Mouse (Mus musculus) CH12.LX (cell line): ENCODE results near the gene Plch1. TPM values are rescaled to one million over a fixed set of nuclear protein-coding genes. Genes with fewer than 3 reads are reported as not detected.

Source experiments
- DNase-seq: peaks from one replicate; pipeline ENCODE4 v3.0.0-alpha.2; 2013; ENCODE audit errors: extremely low read depth
- H3K27ac ChIP-seq: 2 replicates; pipeline ENCODE4 v1.5.1; 2012; ENCODE audit warnings: low read depth, mild to moderate bottlenecking, control low read depth, moderate library complexity; ENCODE audit not compliant: insufficient read depth
- H3K27me3 ChIP-seq: replicated peaks from 2 replicates; pipeline ENCODE3; 2012; ENCODE audit warnings: inconsistent platforms
- H3K36me3 ChIP-seq, 2 experiments: replicated peaks in 1 of 2; 2 replicates each; pipeline versions ENCODE3 to v1.6.1; 2012; ENCODE audit warnings: inconsistent platforms in 1 of 2, low read length in 1 of 2, mild to moderate bottlenecking in 1 of 2, mixed read lengths in 1 of 2, moderate library complexity in 1 of 2; ENCODE audit not compliant: control insufficient read depth in 1 of 2, insufficient read depth in 1 of 2
- H3K4me1 ChIP-seq, 2 experiments: 2 replicates each; pipeline ENCODE4 v1.6.1; 2012; ENCODE audit warnings: inconsistent platforms in 1 of 2, moderate library complexity in 1 of 2; ENCODE audit not compliant: insufficient read depth in 2 of 2, control insufficient read depth in 1 of 2
- H3K4me2 ChIP-seq: 2 replicates; pipeline ENCODE4 v1.6.1; 2012; ENCODE audit warnings: low read depth, mild to moderate bottlenecking, control low read depth; ENCODE audit not compliant: poor library complexity, insufficient read depth, severe bottlenecking
- H3K4me3 ChIP-seq, 3 experiments: fragments of 150-350 bp in 1 of 3; sonication (generic) in 1 of 3; replicated peaks in 1 of 3; 2 replicates each; pipeline versions ENCODE3 to v1.5.1; 2011 to 2012; ENCODE audit warnings: low read depth in 2 of 3, low read length in 2 of 3, mild to moderate bottlenecking in 2 of 3, moderate library complexity in 2 of 3, control low read depth in 1 of 3, improper control_type of control experiment in 1 of 3, inconsistent platforms in 1 of 3, mixed read lengths in 1 of 3; ENCODE audit not compliant: poor library complexity in 1 of 3
- H3K79me2 ChIP-seq: replicated peaks from 2 replicates; pipeline ENCODE4 v1.6.1; 2012; ENCODE audit warnings: mild to moderate bottlenecking, moderate library complexity; ENCODE audit not compliant: control insufficient read depth, poor library complexity, insufficient read depth, severe bottlenecking; ENCODE audit errors: extremely low read depth
- H3K9ac ChIP-seq: 2 replicates; pipeline ENCODE4 v1.6.1; 2012; ENCODE audit warnings: low read depth, mild to moderate bottlenecking, control low read depth, moderate library complexity; ENCODE audit not compliant: insufficient read depth
- H3K9me3 ChIP-seq: replicated peaks from 2 replicates; pipeline ENCODE3; 2012; ENCODE audit warnings: low read length, inconsistent platforms, mixed read lengths
- BHLHE40 ChIP-seq: IDR thresholded peaks from 2 replicates; pipeline ENCODE4 v1.6.1; 2011; ENCODE audit warnings: mild to moderate bottlenecking, low read depth, low read length, improper control_type of control experiment
- CHD1 ChIP-seq: IDR thresholded peaks from 2 replicates; pipeline ENCODE4 v1.6.1; 2012; ENCODE audit warnings: low read depth, low read length, improper control_type of control experiment, inconsistent platforms
- CTCF ChIP-seq, 2 experiments: IDR thresholded peaks in 1 of 2; conservative IDR thresholded peaks in 1 of 2; 2 replicates each; pipeline ENCODE4 v1.5.1; 2011 to 2012; ENCODE audit warnings: low read depth in 2 of 2, low read length in 2 of 2, improper control_type of control experiment in 1 of 2, inconsistent platforms in 1 of 2, mild to moderate bottlenecking in 1 of 2, moderate library complexity in 1 of 2
- E2F4 ChIP-seq: IDR thresholded peaks from 2 replicates; pipeline ENCODE4 v1.6.1; 2011; ENCODE audit warnings: low read depth, low read length, improper control_type of control experiment; ENCODE audit not compliant: insufficient replicate concordance
- ELF1 ChIP-seq: IDR thresholded peaks from 2 replicates; pipeline ENCODE4 v1.6.1; 2014; ENCODE audit warnings: low read depth, mild to moderate bottlenecking, inconsistent platforms, low read length, improper control_type of control experiment
- ETS1 ChIP-seq: conservative IDR thresholded peaks from 2 replicates; pipeline ENCODE4 v1.6.1; 2012; ENCODE audit warnings: low read depth, mild to moderate bottlenecking, inconsistent platforms, low read length, improper control_type of control experiment, moderate library complexity
- JUN ChIP-seq: IDR thresholded peaks from 2 replicates; pipeline ENCODE4 v1.6.1; 2011; ENCODE audit warnings: low read depth, mild to moderate bottlenecking, low read length, improper control_type of control experiment, moderate library complexity; ENCODE audit not compliant: insufficient read depth
- MAX ChIP-seq: IDR thresholded peaks from 2 replicates; pipeline ENCODE4 v1.6.1; 2011; ENCODE audit warnings: low read length, improper control_type of control experiment
- MAZ ChIP-seq: IDR thresholded peaks from 2 replicates; pipeline ENCODE4 v1.6.1; 2012; ENCODE audit warnings: low read depth, mild to moderate bottlenecking, inconsistent platforms, low read length, improper control_type of control experiment, moderate library complexity
- MEF2A ChIP-seq: IDR thresholded peaks from 2 replicates; pipeline ENCODE4 v1.6.1; 2014; ENCODE audit warnings: low read depth, mild to moderate bottlenecking, inconsistent platforms, low read length, improper control_type of control experiment, borderline replicate concordance
- MXI1 ChIP-seq: IDR thresholded peaks from 2 replicates; pipeline ENCODE4 v1.6.1; 2011; ENCODE audit warnings: mild to moderate bottlenecking, low read depth, low read length, improper control_type of control experiment
- NRF1 ChIP-seq: IDR thresholded peaks from 2 replicates; pipeline ENCODE4 v1.6.1; 2014; ENCODE audit warnings: low read depth, mild to moderate bottlenecking, inconsistent platforms, low read length, improper control_type of control experiment, moderate library complexity
- TBP ChIP-seq: conservative IDR thresholded peaks from 2 replicates; pipeline ENCODE4 v1.6.1; 2011; ENCODE audit warnings: low read depth, low read length, improper control_type of control experiment
- UBTF ChIP-seq: IDR thresholded peaks from 2 replicates; pipeline ENCODE4 v1.6.1; 2012; ENCODE audit warnings: low read depth, mild to moderate bottlenecking, inconsistent platforms, low read length, improper control_type of control experiment, moderate library complexity
- USF2 ChIP-seq: conservative IDR thresholded peaks from 2 replicates; pipeline ENCODE4 v1.6.1; 2011; ENCODE audit warnings: low read depth, low read length, improper control_type of control experiment
- ZC3H11A ChIP-seq: IDR thresholded peaks from 2 replicates; pipeline ENCODE4 v1.6.1; 2012; ENCODE audit warnings: low read depth, mild to moderate bottlenecking, inconsistent platforms, low read length, improper control_type of control experiment
- ZMIZ1 ChIP-seq: IDR thresholded peaks from 2 replicates; pipeline ENCODE4 v1.6.1; 2012; ENCODE audit warnings: low read depth, mild to moderate bottlenecking, inconsistent platforms, low read length, improper control_type of control experiment
- dilution Hi-C: fragments of 300-500 bp; cut with MboI; formaldehyde crosslinking; loops from 2 replicates; pipeline ENCODE4 v1.14.3; 2020; ENCODE audit warnings: low sequenced_read_pairs; ENCODE audit not compliant: extremely low pct_unique_long_range_greater_than_20kb, extremely low pct_ligation_motif_present
- in situ Hi-C: fragments of 300-500 bp; cut with MboI; formaldehyde crosslinking; loops from 3 replicates; pipeline ENCODE4 v1.14.3; 2019; ENCODE audit warnings: low sequenced_read_pairs, low pct_ligation_motif_present, low pct_unique_long_range_greater_than_20kb, mixed read lengths
- polyA plus RNA-seq: library from polyadenylated mRNA; unstranded; fragments of >175 nt; gene quantifications from 2 replicates; pipeline ENCODE4 v1.2.1, GENCODE M21; 2012; ENCODE audit warnings: low read depth; ENCODE audit not compliant: insufficient read length
- total RNA-seq, 2 experiments: library from RNA; depleted of rRNA; stranded (reverse); fragments of 300-350 nt in 1 of 2; fragments of >200 nt in 1 of 2; gene quantifications; 2 replicates each; pipeline ENCODE4 v1.2.3; 2012 to 2014

Gene Plch1
- total and polyA plus RNA-seq, 3 experiments: 0.51 to 0.80 (median 0.59) TPM

DNA sequence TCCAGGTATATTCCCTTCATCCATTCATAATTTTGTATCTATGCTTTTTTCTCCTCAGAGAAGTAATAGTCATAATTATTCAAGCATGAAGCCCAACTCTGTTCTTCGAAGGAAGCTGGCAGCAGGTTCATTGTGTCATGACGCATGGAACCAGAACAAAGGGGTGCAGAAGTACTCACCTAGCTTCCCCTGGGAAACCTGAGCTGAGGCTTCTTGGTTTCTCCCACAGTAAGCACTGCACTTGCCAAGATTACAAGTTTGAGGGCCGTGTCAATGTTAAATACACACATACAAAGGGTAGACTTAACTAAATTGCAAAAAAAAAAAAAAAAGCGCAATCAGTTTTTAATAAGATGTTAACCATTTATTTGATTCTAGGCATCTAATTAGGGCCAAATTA is 3.0 kb downstream of the Plch1 start:
- no peak for TF ChIP-seq MAZ
- no peak for TF ChIP-seq ZMIZ1
- TF ChIP-seq ETS1: no peak
- no peak for TF ChIP-seq MAX
- no peak for TF ChIP-seq UBTF
- no peak for TF ChIP-seq BHLHE40
- no peak for TF ChIP-seq CTCF (conservative IDR thresholded peaks at IDR 0.05 in 1 of 2, IDR thresholded peaks at IDR 0.05 in 1 of 2; ENCODE audit: low read depth in 2 of 2, low read length in 2 of 2)
- no peak for TF ChIP-seq TBP
- TF ChIP-seq JUN: no peak
- TF ChIP-seq ZC3H11A: no peak
- TF ChIP-seq MXI1: no peak
- TF ChIP-seq MEF2A: no peak
- TF ChIP-seq ELF1: no peak
- no peak for TF ChIP-seq NRF1
- H3K27me3 ChIP-seq: no peaks in the 10 kb centered on the region
- no peak overlapping the region for H3K4me2 ChIP-seq
- in situ Hi-C loops: no loop called here
- peaks cover 3 to 9% of the 10 kb centered on the region in 2 experiments; a peak in 2 of 4 replicates for H3K4me1 ChIP-seq
- no peak for DNase-seq
- no peak overlapping the region for H3K9ac ChIP-seq
- H3K4me3 ChIP-seq: no peak overlapping the region
- no peak overlapping the region for H3K27ac ChIP-seq
- no peaks in the 10 kb centered on the region for H3K36me3 ChIP-seq
- dilution Hi-C loops: no loop called here
- H3K9me3 ChIP-seq: no peaks in the 10 kb centered on the region
- H3K79me2 ChIP-seq: no peaks in the 10 kb centered on the region

DNA sequence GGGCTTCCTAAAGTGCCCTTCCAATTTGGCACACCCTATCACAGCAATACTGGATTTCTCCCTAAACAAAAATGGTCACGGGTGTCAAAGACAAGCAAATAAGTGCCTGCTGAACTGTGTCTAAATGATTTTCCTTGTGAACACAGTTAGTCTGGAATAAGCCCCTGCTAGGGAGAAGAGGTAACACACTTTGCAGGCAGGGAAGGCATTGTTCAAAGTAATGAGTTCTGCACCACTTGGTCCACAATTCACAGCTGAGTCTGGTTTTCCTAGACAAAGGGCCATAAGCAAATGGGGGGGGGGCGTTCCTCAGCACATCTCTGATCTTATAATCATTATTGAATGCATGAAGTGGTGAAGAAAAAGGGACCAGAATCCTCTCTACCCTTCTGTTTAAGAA is 3.5 kb downstream of the Plch1 start:
- Histone ChIP-seq H3K27me3 (no peaks in the 10 kb centered on the region), H3K27ac (no peak overlapping the region), H3K4me2 (no peak overlapping the region), H3K4me3 (no peak overlapping the region), H3K9me3 (no peaks in the 10 kb centered on the region), H3K4me1 (peaks cover 3 to 9% of the 10 kb centered on the region in 2 experiments; a peak in 2 of 4 replicates), H3K36me3 (no peaks in the 10 kb centered on the region), H3K9ac (no peak overlapping the region), H3K79me2 (no peaks in the 10 kb centered on the region)
- DNase-seq: no peak
- TF ChIP-seq JUN (no peak), CHD1 (no peak), ZMIZ1 (no peak), NRF1 (no peak), E2F4 (no peak), CTCF (conservative IDR thresholded peaks at IDR 0.05 in 1 of 2, IDR thresholded peaks at IDR 0.05 in 1 of 2; ENCODE audit: low read depth in 2 of 2, low read length in 2 of 2) (no peak), USF2 (no peak), TBP (no peak)
- in situ Hi-C loops: no loop called here
- dilution Hi-C loops: no loop called here
